Mouse (Mus musculus) spleen, adult 2 months (tissue): ENCODE measurements around the gene Mthfd1. TPM values are rescaled to one million over a fixed set of nuclear protein-coding genes. Genes with fewer than 3 reads are reported as not detected.
A peak's percentile ranks its signal among the peaks of the same experiment; 100 is the strongest.
"Not testable (repeated sequence)": the region's sequence is repeated elsewhere in the genome, so short reads cannot be mapped to it uniquely, and the experiment has no call there.

Experiments
- DNase-seq, 2 experiments: peaks; one replicate each; pipeline versions ENCODE4 v3.0.0 to v3.0.0-alpha.2; 2012 to 2021; ENCODE audit warnings: low spot score in 2 of 2, low read depth in 1 of 2
- H3K27ac ChIP-seq: fragments of 200-500 bp; 2 replicates; pipeline ENCODE4 v1.5.1; 2012; ENCODE audit warnings: low read length, inconsistent platforms; ENCODE audit not compliant: insufficient read depth
- H3K27me3 ChIP-seq: fragments of 200-500 bp; 2 replicates; pipeline ENCODE4 v1.6.1; 2012; ENCODE audit warnings: mild to moderate bottlenecking, moderate library complexity, low read length, inconsistent platforms; ENCODE audit not compliant: control insufficient read depth, insufficient read depth
- H3K36me3 ChIP-seq: fragments of 200-500 bp; 2 replicates; pipeline ENCODE4 v1.6.1; 2012; ENCODE audit warnings: mild to moderate bottlenecking, low read length, inconsistent platforms; ENCODE audit not compliant: control insufficient read depth, insufficient read depth
- H3K4me1 ChIP-seq: fragments of 200-500 bp; 2 replicates; pipeline ENCODE4 v1.6.1; 2011; ENCODE audit warnings: inconsistent platforms; ENCODE audit not compliant: control insufficient read depth, insufficient read depth, insufficient read length
- H3K4me3 ChIP-seq: fragments of 200-500 bp; 2 replicates; pipeline ENCODE4 v1.5.1; 2011; ENCODE audit warnings: mild to moderate bottlenecking, inconsistent platforms; ENCODE audit not compliant: insufficient read depth, insufficient read length; ENCODE audit errors: extremely low read depth
- CTCF ChIP-seq: fragments of 200-500 bp; IDR thresholded peaks from 2 replicates; pipeline ENCODE4 v1.5.1; 2011; ENCODE audit warnings: mild to moderate bottlenecking, inconsistent platforms; ENCODE audit not compliant: insufficient read depth, insufficient read length, insufficient replicate concordance; ENCODE audit errors: extremely low read depth
- POLR2A ChIP-seq: fragments of 200-500 bp; IDR thresholded peaks from 2 replicates; pipeline ENCODE4 v1.6.1; 2011; ENCODE audit warnings: low read depth, low read length, inconsistent platforms
- WGBS: fragments of 180-500 bp; shearing (Covaris S2); methylation state at CpG from one replicate; pipeline ENCODE4 v1.1.7; 2018; 5-methylcytosine and 5-hydroxymethylcytosine counted together
- polyA plus RNA-seq: library from polyadenylated mRNA; depleted of rRNA; stranded (reverse); fragments of >200 nt; gene quantifications from 2 replicates; pipeline ENCODE4 v1.2.3, GENCODE M21; 2012; rRNA removed

Gene Mthfd1
- 15.1 and 17.3 TPM in 2 replicates for polyA plus RNA-seq

DNA sequence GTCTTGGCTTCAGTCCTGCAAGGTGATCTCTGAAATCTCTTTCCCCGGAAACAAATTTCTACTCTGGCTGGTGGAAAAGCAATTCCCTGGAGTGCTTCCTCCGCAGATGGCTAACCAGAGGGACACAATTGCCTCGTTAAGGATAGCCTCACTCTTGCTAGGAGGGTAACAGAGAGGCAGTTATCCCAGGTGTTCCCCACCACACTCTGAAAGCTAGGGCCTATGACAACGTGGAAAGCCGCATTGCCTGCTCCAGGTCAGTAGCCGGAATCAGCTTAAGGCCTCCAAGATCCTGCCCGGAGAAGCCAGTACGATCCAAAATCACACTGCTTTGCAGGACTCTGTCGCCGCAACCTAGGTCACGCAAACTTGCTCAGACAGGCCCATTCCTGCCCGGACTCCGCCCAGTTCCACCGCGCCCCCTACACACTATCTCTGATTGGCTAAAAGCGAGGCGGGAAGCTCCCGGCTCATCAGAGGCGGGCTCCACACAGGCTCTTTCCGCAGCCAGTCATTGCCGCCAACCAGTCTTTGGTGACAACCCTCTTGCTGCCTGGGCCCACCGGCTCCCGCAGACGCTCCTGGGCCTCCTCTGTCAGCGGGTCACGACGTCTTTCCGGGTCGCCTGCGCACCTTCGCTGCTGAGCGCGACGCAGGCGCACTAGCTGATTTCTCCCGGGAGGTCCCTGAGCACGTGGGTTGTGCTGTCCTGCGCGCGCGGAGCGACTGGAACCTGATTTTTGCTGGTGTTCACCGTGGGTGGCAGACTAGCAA lies at the start of gene Mthfd1:
TSS of gene Mthfd1 (plus strand) at position 574 of the 774 bp plus-strand sequence.
- no peaks in the 10 kb centered on the region for H3K27me3 ChIP-seq
- H3K36me3 ChIP-seq, result no peaks in the 10 kb centered on the region
- no peaks in the 10 kb centered on the region; the same call in 1 of the 2 replicates for H3K4me1 ChIP-seq
- peak; percentile 86 to 90 for DNase-seq
- TF ChIP-seq CTCF, result no peak
- peak within 1 kb of the TSS; percentile 78 for H3K4me3 ChIP-seq
- WGBS, result 3% methylated on average over 43 of the region's 43 CpGs
- peak within 1 kb of the TSS; percentile 46 for H3K27ac ChIP-seq

DNA sequence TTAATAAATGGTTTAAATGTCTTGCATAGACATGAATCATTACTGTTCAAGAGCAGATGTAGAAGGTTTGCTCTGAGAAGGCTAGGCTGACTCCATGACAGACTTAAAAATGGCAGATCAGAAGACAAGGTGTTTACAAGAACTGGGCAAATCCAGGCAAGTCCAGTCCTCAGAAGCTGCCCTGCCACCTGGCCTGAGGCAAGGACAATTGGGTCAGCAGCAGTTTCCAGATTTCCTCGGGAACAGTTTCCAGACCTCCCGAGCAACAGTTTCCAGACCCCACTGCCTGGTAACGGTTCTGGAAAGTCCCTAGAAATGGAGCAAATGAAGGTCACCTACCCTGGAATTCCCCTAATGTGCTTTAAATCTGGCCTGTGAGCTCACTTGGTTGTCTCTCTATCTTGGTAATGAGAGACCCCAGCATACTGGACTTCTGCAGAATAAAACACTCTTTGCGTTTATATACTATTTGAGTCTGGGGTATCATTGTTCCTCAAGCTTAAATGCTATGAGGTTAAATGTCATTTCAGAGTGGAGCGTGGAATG lies 45.6 kb upstream of the Mthfd1 start:
- DNase-seq, result no peak
- WGBS, result 85% methylated on average over 5 of the region's 5 CpGs
- no peak for TF ChIP-seq POLR2A
- no peak for TF ChIP-seq CTCF
- Histone ChIP-seq H3K4me1 (no peaks in the 10 kb centered on the region), H3K4me3 (no peak overlapping the region), H3K36me3 (no peaks in the 10 kb centered on the region), H3K27me3 (no peaks in the 10 kb centered on the region), H3K27ac (no peak overlapping the region)

DNA sequence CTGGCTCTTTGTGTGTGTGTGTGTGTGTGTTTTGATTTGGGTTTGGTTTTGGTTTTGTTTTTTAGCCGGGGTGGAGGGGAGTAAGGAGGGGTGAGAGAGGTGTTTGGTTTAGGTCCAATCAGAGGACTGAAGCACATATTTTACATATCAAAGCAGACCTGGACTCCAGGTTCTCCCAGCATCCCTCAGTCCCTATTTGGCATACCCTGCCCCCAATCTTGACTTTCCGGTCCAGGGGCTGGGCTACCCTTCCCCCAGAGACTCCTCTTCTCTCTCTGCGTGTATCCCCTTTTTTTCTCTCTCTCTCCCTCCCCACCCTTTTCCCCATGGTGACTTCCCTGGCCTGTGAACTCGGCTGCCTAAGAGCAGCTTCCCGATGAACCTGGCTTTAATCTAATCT lies 40.0 kb upstream of the Mthfd1 start:
- 62% methylated on average over 5 of the region's 5 CpGs for WGBS

DNA sequence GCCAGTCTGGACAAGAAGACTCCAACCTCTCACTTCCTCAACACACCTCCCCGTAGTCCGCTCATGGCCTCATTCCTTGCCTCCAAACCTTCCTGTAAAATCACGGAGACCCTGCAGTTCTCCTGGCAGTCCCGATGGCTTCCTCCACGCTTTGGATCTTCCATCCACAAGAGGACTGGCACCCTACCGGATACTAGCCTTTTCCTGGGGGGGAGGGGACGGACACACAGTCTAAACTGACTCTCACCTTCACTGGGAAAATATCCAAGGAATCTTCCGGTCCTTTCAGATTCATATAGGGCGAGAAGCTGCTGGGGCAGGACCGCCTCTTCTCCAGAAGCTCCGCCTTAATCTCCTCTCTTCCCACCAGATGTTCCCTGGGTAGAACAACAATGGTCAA lies 38.4 kb upstream of the Mthfd1 start:
- Histone ChIP-seq H3K36me3 (no peaks in the 10 kb centered on the region), H3K27me3 (no peaks in the 10 kb centered on the region), H3K4me3 (no peak overlapping the region), H3K27ac (no peak overlapping the region), H3K4me1 (no peaks in the 10 kb centered on the region)
- DNase-seq, result no peak
- TF ChIP-seq CTCF, result no peak
- TF ChIP-seq POLR2A, result no peak
- WGBS, result 82% methylated on average over 11 of the region's 11 CpGs

More for the DNA sequence above, 40.0 kb upstream of the Mthfd1 start:
- H3K4me1 ChIP-seq, result no peaks in the 10 kb centered on the region
- H3K27me3 ChIP-seq, result no peaks in the 10 kb centered on the region
- no peak overlapping the region for H3K4me3 ChIP-seq
- no peak for DNase-seq
- H3K36me3 ChIP-seq, result no peaks in the 10 kb centered on the region
- TF ChIP-seq CTCF, result no peak
- TF ChIP-seq POLR2A, result no peak
- no peak overlapping the region for H3K27ac ChIP-seq

DNA sequence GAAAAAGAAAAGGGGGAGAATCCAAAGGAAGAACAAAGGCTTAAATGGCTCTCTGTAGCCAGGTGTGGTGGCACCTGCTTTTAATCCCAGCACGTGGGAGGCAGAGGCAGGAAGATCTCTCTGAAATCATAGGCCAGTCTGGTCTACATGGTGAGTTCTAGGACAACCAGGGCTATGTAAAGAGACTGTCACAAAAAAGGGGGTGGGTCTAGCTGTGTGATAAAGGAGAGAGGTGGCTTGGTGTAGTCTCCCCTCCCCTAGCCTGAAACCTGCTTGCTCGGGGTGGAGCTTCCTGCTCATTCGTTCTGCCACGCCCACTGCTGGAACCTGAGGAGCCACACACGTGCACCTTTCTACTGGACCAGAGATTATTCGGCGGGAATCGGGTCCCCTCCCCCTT lies 33.0 kb upstream of the Mthfd1 start:
- H3K4me3 ChIP-seq, H3K27me3 ChIP-seq, H3K27ac ChIP-seq, H3K36me3 ChIP-seq, H3K4me1 ChIP-seq, DNase-seq: not testable (repeated sequence)
- WGBS, result 84% methylated on average over 5 of the region's 8 CpGs

DNA sequence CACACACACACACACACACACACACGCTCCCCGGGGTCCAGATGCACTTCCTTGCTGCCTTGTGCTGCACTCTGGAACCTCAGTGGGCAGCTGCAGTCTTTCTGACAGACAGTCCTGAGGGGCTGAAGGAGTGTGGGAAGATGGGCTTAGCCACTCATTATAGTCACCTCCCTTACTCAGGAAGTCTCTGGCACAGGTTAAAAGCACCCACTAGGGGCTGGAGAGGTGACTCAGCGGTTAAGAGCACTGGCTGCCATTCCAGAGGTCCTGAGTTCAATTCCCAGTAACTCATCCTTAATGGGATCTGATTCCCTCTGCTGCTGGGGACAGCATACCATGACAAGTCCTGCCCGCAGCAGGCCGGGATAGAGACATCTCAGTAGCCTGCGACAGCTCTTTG lies 24.5 kb upstream of the Mthfd1 start:
- H3K27ac ChIP-seq, result no peak overlapping the region
- no peak for TF ChIP-seq CTCF
- TF ChIP-seq POLR2A, result no peak
- no peaks in the 10 kb centered on the region for H3K4me1 ChIP-seq
- WGBS, result 86% methylated on average over 6 of the region's 6 CpGs
- H3K4me3 ChIP-seq, result no peak overlapping the region
- no peaks in the 10 kb centered on the region for H3K27me3 ChIP-seq
- DNase-seq, result no peak
- no peaks in the 10 kb centered on the region for H3K36me3 ChIP-seq

DNA sequence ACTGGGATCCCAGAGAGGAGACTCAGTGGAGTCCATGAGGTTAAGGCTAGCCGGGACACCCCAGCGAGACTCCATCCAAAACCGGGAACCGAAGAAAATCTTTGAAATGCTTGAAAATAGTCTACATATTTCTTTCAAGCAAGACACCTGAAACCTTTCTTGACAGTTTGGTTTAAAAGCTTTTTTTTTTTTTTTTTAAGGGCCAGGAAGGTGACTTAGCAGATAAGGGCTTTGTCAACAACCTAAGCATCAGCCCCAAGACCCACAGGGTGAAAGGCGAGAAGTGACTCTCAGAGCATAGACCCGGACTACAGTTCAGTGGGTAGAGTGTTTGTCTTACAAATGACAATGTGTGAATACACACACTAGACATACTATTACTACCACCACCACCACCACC lies 19.8 kb upstream of the Mthfd1 start:
- Histone ChIP-seq H3K4me1 (no peaks in the 10 kb centered on the region), H3K4me3 (no peak overlapping the region), H3K27me3 (no peaks in the 10 kb centered on the region), H3K27ac (no peak overlapping the region), H3K36me3 (no peaks in the 10 kb centered on the region)
- no peak for TF ChIP-seq POLR2A
- DNase-seq, result no peak
- WGBS, result 90% methylated on average over 6 of the region's 6 CpGs
